Mouse (Mus musculus) kidney, embryonic 14.5 days (tissue): ENCODE results near the gene Emc4. TPM values are rescaled to one million over a fixed set of nuclear protein-coding genes. Genes with fewer than 3 reads are reported as not detected.

ENCODE experiments used
- ATAC-seq: fragments of 200-750 bp; cut with Nextera tagmentation; 2 replicates; pipeline ENCODE4 v1.8.0; 2017; ENCODE audit warnings: moderate number of reproducible peaks, mild to moderate bottlenecking, moderate TSS enrichment, moderate library complexity; ENCODE audit not compliant: low FRiP score, low TSS enrichment
- H3K27ac ChIP-seq: fragments of 300-500 bp; sonication (generic); 2 replicates; pipeline ENCODE4 v1.5.1; 2014; ENCODE audit warnings: low read depth, mild to moderate bottlenecking, low read length, moderate library complexity, mixed read lengths
- H3K27me3 ChIP-seq: fragments of 300-500 bp; sonication (generic); 2 replicates; pipeline ENCODE4 v1.6.1; 2014; ENCODE audit warnings: mild to moderate bottlenecking, low read length; ENCODE audit not compliant: control insufficient read depth, insufficient read depth
- H3K36me3 ChIP-seq: fragments of 300-500 bp; sonication (generic); 2 replicates; pipeline ENCODE4 v1.6.1; 2014; ENCODE audit warnings: low read length, mixed read lengths; ENCODE audit not compliant: control insufficient read depth, insufficient read depth
- H3K4me1 ChIP-seq: fragments of 300-500 bp; sonication (generic); 2 replicates; pipeline ENCODE4 v1.6.1; 2014; ENCODE audit warnings: low read length, mixed read lengths; ENCODE audit not compliant: control insufficient read depth, insufficient read depth
- H3K4me2 ChIP-seq: fragments of 300-500 bp; sonication (generic); replicated peaks from 2 replicates; pipeline ENCODE4 v1.6.1; 2014; ENCODE audit warnings: low read depth, mild to moderate bottlenecking, low read length
- H3K4me3 ChIP-seq: fragments of 300-500 bp; sonication (generic); 2 replicates; pipeline ENCODE4 v1.5.1; 2014; ENCODE audit warnings: mild to moderate bottlenecking, low read length
- H3K9ac ChIP-seq: fragments of 300-500 bp; sonication (generic); 2 replicates; pipeline ENCODE4 v1.6.1; 2014; ENCODE audit warnings: low read depth, mild to moderate bottlenecking, low read length, moderate library complexity
- H3K9me3 ChIP-seq: fragments of 300-500 bp; sonication (generic); 2 replicates; pipeline ENCODE4 v1.6.1; 2016; ENCODE audit warnings: low read length; ENCODE audit not compliant: control insufficient read depth
- WGBS: fragments of 180-500 bp; shearing (Covaris S2); extraction: QIAGEN DNeasy Blood & Tissue Kit; methylation state at CpG from one replicate; pipeline ENCODE4 v1.1.7; 2014; 5-methylcytosine and 5-hydroxymethylcytosine counted together
- polyA plus RNA-seq: library from polyadenylated mRNA; unstranded; fragments of >200 nt; fragmentation: Nextera tagmentation; extraction: Ambion mirVana; gene quantifications from 2 replicates; pipeline ENCODE4 v1.2.1, GENCODE M21; 2014

The Emc4 gene
- polyA plus RNA-seq, 1 experiment from 2014 or later: 123 TPM

GRCm38 (mm10) chr2:112318227-112318626 lies 49.6 kb downstream of the Emc4 start:
- H3K9me3 ChIP-seq: no peaks in the 10 kb centered on the region
- WGBS: 91% methylated on average over 2 of the region's 2 CpGs
- no peaks in the 10 kb centered on the region for H3K36me3 ChIP-seq
- no peaks in the 10 kb centered on the region for H3K27me3 ChIP-seq
- H3K4me2 ChIP-seq: no peak overlapping the region
- no peak overlapping the region for H3K27ac ChIP-seq
- no peak overlapping the region for H3K4me3 ChIP-seq
- no peak overlapping the region for H3K9ac ChIP-seq
- no peak for ATAC-seq
- no peaks in the 10 kb centered on the region for H3K4me1 ChIP-seq

GRCm38 (mm10) chr2:112315638-112316037 lies 52.2 kb downstream of the Emc4 start:
- 87% methylated on average over 7 of the region's 7 CpGs for WGBS

More at GRCm38 (mm10) chr2:112315638-112316037, 52.2 kb downstream of the Emc4 start:
- H3K9me3 ChIP-seq: no peaks in the 10 kb centered on the region
- H3K27ac ChIP-seq: no peak overlapping the region
- no peaks in the 10 kb centered on the region for H3K27me3 ChIP-seq
- H3K9ac ChIP-seq: no peak overlapping the region
- no peaks in the 10 kb centered on the region for H3K36me3 ChIP-seq
- ATAC-seq: no peak
- no peaks in the 10 kb centered on the region for H3K4me1 ChIP-seq
- H3K4me2 ChIP-seq: no peak overlapping the region
- no peak overlapping the region for H3K4me3 ChIP-seq

Other genes starting within 250 kb of the Emc4 start
- not detected in 2 replicates for gene Olfr1316, start 233.1 kb downstream of the Emc4 start, polyA plus RNA-seq
- not detected in 2 replicates for gene Olfr1317, start 227.7 kb downstream of the Emc4 start, polyA plus RNA-seq
- 0.09 TPM in 1 of 2 replicates, not detected in the other for gene Olfr1318, start 213.8 kb downstream of the Emc4 start, polyA plus RNA-seq
- gene Lpcat4, start 128.6 kb downstream of the Emc4 start, polyA plus RNA-seq: 17.1 and 24.3 TPM in 2 replicates
- 0.04 and 0.07 TPM in 2 replicates for gene Nutm1, start 108.7 kb downstream of the Emc4 start, polyA plus RNA-seq
- 225 and 322 TPM in 2 replicates for gene Nop10, start 106.1 kb downstream of the Emc4 start, polyA plus RNA-seq
- 6.6 and 12.7 TPM in 2 replicates for gene Slc12a6, start 102.2 kb downstream of the Emc4 start, polyA plus RNA-seq
- not detected in 2 replicates for gene Gm21985, start 101.7 kb downstream of the Emc4 start, polyA plus RNA-seq
- gene Katnbl1, start 11.2 kb upstream of the Emc4 start, polyA plus RNA-seq: 37.4 and 46.5 TPM in 2 replicates
- 17.2 and 18.2 TPM in 2 replicates for gene Emc7, start 87.0 kb upstream of the Emc4 start, polyA plus RNA-seq
- 0.20 and 0.22 TPM in 2 replicates for gene Chrm5, start 112.7 kb upstream of the Emc4 start, polyA plus RNA-seq
- 10.9 and 12.4 TPM in 2 replicates for gene Aven, start 124.9 kb upstream of the Emc4 start, polyA plus RNA-seq